Mouse (Mus musculus): ENCODE measurements around the gene Ildr2. TPM values are rescaled to one million over a fixed set of nuclear protein-coding genes. Genes with fewer than 3 reads are reported as not detected.

Gene Ildr2
- polyA plus RNA-seq, 1 experiment from 2014 or later, result 0.53 TPM

- peaks cover 47% of the 10 kb centered on the region for H3K27me3 ChIP-seq (replicated peaks; ENCODE audit: control insufficient read depth, insufficient read depth, low read length)
- no peak overlapping the region for H3K27ac ChIP-seq (ENCODE audit: low read depth, low read length)
- DNase-seq (ENCODE audit: low spot score) (no peak), ATAC-seq (replicated peaks; ENCODE audit: low FRiP score) (0 out of 2 replicates have a peak, but pooled peaks have one; percentile 23)
- H3K4me1 ChIP-seq (replicated peaks; ENCODE audit: control insufficient read depth, insufficient read depth, low read length), result no peaks in the 10 kb centered on the region
- H3K9ac ChIP-seq (ENCODE audit: low read depth, low read length), result no peak overlapping the region
- no peak overlapping the region for H3K4me3 ChIP-seq (ENCODE audit: low read depth, low read length)
- WGBS, result 40% methylated on average over 2 of the region's 2 CpGs
- no peaks in the 10 kb centered on the region for H3K9me3 ChIP-seq (ENCODE audit: control insufficient read depth, low read length)
- no peak overlapping the region for H3K4me2 ChIP-seq
- H3K36me3 ChIP-seq (ENCODE audit: control insufficient read depth, insufficient read depth, low read length), result no peaks in the 10 kb centered on the region
Measured at GRCm38 (mm10) chr1:166255651-166256050, 1.7 kb downstream of the Ildr2 start.

GRCm38 (mm10) chr1:166256302-166256701, 2.4 kb downstream of the Ildr2 start:
- DNase-seq (ENCODE audit: low spot score) (no peak), ATAC-seq (replicated peaks; ENCODE audit: low FRiP score) (no peak)
- H3K4me3 ChIP-seq (ENCODE audit: low read depth, low read length), result no peak overlapping the region
- no peak overlapping the region for H3K4me2 ChIP-seq
- H3K27ac ChIP-seq (ENCODE audit: low read depth, low read length), result no peak overlapping the region
- H3K4me1 ChIP-seq (replicated peaks; ENCODE audit: control insufficient read depth, insufficient read depth, low read length), result no peaks in the 10 kb centered on the region
- H3K9me3 ChIP-seq (ENCODE audit: control insufficient read depth, low read length), result no peaks in the 10 kb centered on the region
- peaks cover 47% of the 10 kb centered on the region for H3K27me3 ChIP-seq (replicated peaks; ENCODE audit: control insufficient read depth, insufficient read depth, low read length)
- 16% methylated on average over 6 of the region's 6 CpGs for WGBS
- H3K36me3 ChIP-seq (ENCODE audit: control insufficient read depth, insufficient read depth, low read length), result no peaks in the 10 kb centered on the region
- no peak overlapping the region for H3K9ac ChIP-seq (ENCODE audit: low read depth, low read length)

- Histone ChIP-seq H3K9me3 (ENCODE audit: control insufficient read depth, low read length) (no peaks in the 10 kb centered on the region), H3K9ac (ENCODE audit: low read depth, low read length) (no peak overlapping the region), H3K36me3 (ENCODE audit: control insufficient read depth, insufficient read depth, low read length) (no peaks in the 10 kb centered on the region), H3K4me3 (ENCODE audit: low read depth, low read length) (no peak overlapping the region), H3K4me2 (no peak overlapping the region), H3K27me3 (replicated peaks; ENCODE audit: control insufficient read depth, insufficient read depth, low read length) (peaks cover 47% of the 10 kb centered on the region), H3K4me1 (replicated peaks; ENCODE audit: control insufficient read depth, insufficient read depth, low read length) (no peaks in the 10 kb centered on the region), H3K27ac (ENCODE audit: low read depth, low read length) (no peak overlapping the region)
- DNase-seq (ENCODE audit: low spot score), result no peak
- ATAC-seq (replicated peaks; ENCODE audit: low FRiP score), result no peak
- WGBS, result 58% methylated on average over 4 of the region's 4 CpGs
Measured at GRCm38 (mm10) chr1:166256898-166257297, 3.0 kb downstream of the Ildr2 start.

GRCm38 (mm10) chr1:166259526-166259925, 5.6 kb downstream of the Ildr2 start:
- Histone ChIP-seq H3K9ac (ENCODE audit: low read depth, low read length) (no peak overlapping the region), H3K27me3 (replicated peaks; ENCODE audit: control insufficient read depth, insufficient read depth, low read length) (peaks cover 29% of the 10 kb centered on the region), H3K27ac (ENCODE audit: low read depth, low read length) (no peak overlapping the region), H3K4me3 (ENCODE audit: low read depth, low read length) (no peak overlapping the region), H3K4me2 (no peak overlapping the region), H3K4me1 (replicated peaks; ENCODE audit: control insufficient read depth, insufficient read depth, low read length) (no peaks in the 10 kb centered on the region), H3K36me3 (ENCODE audit: control insufficient read depth, insufficient read depth, low read length) (no peaks in the 10 kb centered on the region), H3K9me3 (ENCODE audit: control insufficient read depth, low read length) (no peaks in the 10 kb centered on the region)
- DNase-seq (ENCODE audit: low spot score), result no peak
- ATAC-seq (replicated peaks; ENCODE audit: low FRiP score), result no peak
- 71% methylated on average over 6 of the region's 6 CpGs for WGBS

GRCm38 (mm10) chr1:166266001-166266705, 12.2 kb downstream of the Ildr2 start:
- no peak for DNase-seq (ENCODE audit: low spot score)
- H3K27ac ChIP-seq (ENCODE audit: low read depth, low read length), result no peak overlapping the region

GRCm38 (mm10) chr1:166266918-166267317, 13.0 kb downstream of the Ildr2 start:
- ATAC-seq (replicated peaks; ENCODE audit: low FRiP score) (no peak), DNase-seq (ENCODE audit: low spot score) (no peak)
- WGBS, result 68% methylated on average over 9 of the region's 9 CpGs

More at GRCm38 (mm10) chr1:166266001-166266705, 12.2 kb downstream of the Ildr2 start:
- Histone ChIP-seq H3K27me3 (replicated peaks; ENCODE audit: control insufficient read depth, insufficient read depth, low read length) (no peaks in the 10 kb centered on the region), H3K36me3 (ENCODE audit: control insufficient read depth, insufficient read depth, low read length) (no peaks in the 10 kb centered on the region), H3K9ac (ENCODE audit: low read depth, low read length) (no peak overlapping the region), H3K4me2 (no peak overlapping the region), H3K4me3 (ENCODE audit: low read depth, low read length) (no peak overlapping the region), H3K4me1 (replicated peaks; ENCODE audit: control insufficient read depth, insufficient read depth, low read length) (no peaks in the 10 kb centered on the region), H3K9me3 (ENCODE audit: control insufficient read depth, low read length) (no peaks in the 10 kb centered on the region)
- no peak for ATAC-seq (replicated peaks; ENCODE audit: low FRiP score)
- WGBS, result 86% methylated on average over 7 of the region's 7 CpGs

GRCm38 (mm10) chr1:166268218-166268617, 14.3 kb downstream of the Ildr2 start:
- no peaks in the 10 kb centered on the region for H3K27me3 ChIP-seq (replicated peaks; ENCODE audit: control insufficient read depth, insufficient read depth, low read length)
- no peaks in the 10 kb centered on the region for H3K9me3 ChIP-seq (ENCODE audit: control insufficient read depth, low read length)
- no peak overlapping the region for H3K9ac ChIP-seq (ENCODE audit: low read depth, low read length)
- no peak overlapping the region for H3K4me3 ChIP-seq (ENCODE audit: low read depth, low read length)
- no peak overlapping the region for H3K27ac ChIP-seq (ENCODE audit: low read depth, low read length)
- ATAC-seq (replicated peaks; ENCODE audit: low FRiP score) (no peak), DNase-seq (ENCODE audit: low spot score) (no peak)
- H3K4me2 ChIP-seq, result no peak overlapping the region
- 76% methylated on average over 5 of the region's 5 CpGs for WGBS
- H3K36me3 ChIP-seq (ENCODE audit: control insufficient read depth, insufficient read depth, low read length), result no peaks in the 10 kb centered on the region
- H3K4me1 ChIP-seq (replicated peaks; ENCODE audit: control insufficient read depth, insufficient read depth, low read length), result no peaks in the 10 kb centered on the region

More at GRCm38 (mm10) chr1:166266918-166267317, 13.0 kb downstream of the Ildr2 start:
- Histone ChIP-seq H3K4me2 (no peak overlapping the region), H3K27me3 (replicated peaks; ENCODE audit: control insufficient read depth, insufficient read depth, low read length) (no peaks in the 10 kb centered on the region), H3K4me1 (replicated peaks; ENCODE audit: control insufficient read depth, insufficient read depth, low read length) (no peaks in the 10 kb centered on the region), H3K4me3 (ENCODE audit: low read depth, low read length) (no peak overlapping the region), H3K27ac (ENCODE audit: low read depth, low read length) (no peak overlapping the region), H3K36me3 (ENCODE audit: control insufficient read depth, insufficient read depth, low read length) (no peaks in the 10 kb centered on the region), H3K9me3 (ENCODE audit: control insufficient read depth, low read length) (no peaks in the 10 kb centered on the region), H3K9ac (ENCODE audit: low read depth, low read length) (no peak overlapping the region)

GRCm38 (mm10) chr1:166278786-166279185, 24.8 kb downstream of the Ildr2 start:
- H3K27me3 ChIP-seq (replicated peaks; ENCODE audit: control insufficient read depth, insufficient read depth, low read length), result no peaks in the 10 kb centered on the region
- no peak overlapping the region for H3K4me2 ChIP-seq
- H3K36me3 ChIP-seq (ENCODE audit: control insufficient read depth, insufficient read depth, low read length), result no peaks in the 10 kb centered on the region
- no peak overlapping the region for H3K4me3 ChIP-seq (ENCODE audit: low read depth, low read length)
- ATAC-seq (replicated peaks; ENCODE audit: low FRiP score) (no peak), DNase-seq (ENCODE audit: low spot score) (no peak)
- H3K27ac ChIP-seq (ENCODE audit: low read depth, low read length), result no peak overlapping the region
- no peak overlapping the region for H3K9ac ChIP-seq (ENCODE audit: low read depth, low read length)
- no peaks in the 10 kb centered on the region for H3K9me3 ChIP-seq (ENCODE audit: control insufficient read depth, low read length)
- 61% methylated on average over 2 of the region's 2 CpGs for WGBS
- H3K4me1 ChIP-seq (replicated peaks; ENCODE audit: control insufficient read depth, insufficient read depth, low read length), result no peaks in the 10 kb centered on the region

GRCm38 (mm10) chr1:166279580-166280206, 25.8 kb downstream of the Ildr2 start:
- Histone ChIP-seq H3K27ac (ENCODE audit: low read depth, low read length) (no peak overlapping the region), H3K9me3 (ENCODE audit: control insufficient read depth, low read length) (no peaks in the 10 kb centered on the region), H3K4me2 (no peak overlapping the region), H3K4me3 (ENCODE audit: low read depth, low read length) (no peak overlapping the region), H3K9ac (ENCODE audit: low read depth, low read length) (no peak overlapping the region), H3K27me3 (replicated peaks; ENCODE audit: control insufficient read depth, insufficient read depth, low read length) (no peaks in the 10 kb centered on the region), H3K36me3 (ENCODE audit: control insufficient read depth, insufficient read depth, low read length) (no peaks in the 10 kb centered on the region), H3K4me1 (replicated peaks; ENCODE audit: control insufficient read depth, insufficient read depth, low read length) (no peaks in the 10 kb centered on the region)
- no peak for ATAC-seq (replicated peaks; ENCODE audit: low FRiP score)
- DNase-seq (ENCODE audit: low spot score), result no peak
- 46% methylated on average over 9 of the region's 9 CpGs for WGBS

All from liver, embryonic 11.5 days (tissue).